Comparison of ENCODE assay signal across 19 mouse cellular contexts in genomic region chr10:8011744-8012143, GRCm38 (mm10).
"Had no signal": no experiment of that assay in that cellular context is flagged by ENCODE, and none has a peak within 500 bp of the region (broad histone marks: within the 10 kb centered on the region; RNA-seq: fewer than 3 reads in every experiment).

No protein-coding gene starts in this region.

- H3K36me3 ChIP-seq: limb, embryonic 10.5 days; limb, embryonic 13.5 days; liver, embryonic 15.5 days; midbrain, embryonic 10.5 days; midbrain, embryonic 13.5 days had no signal

- H3K27ac ChIP-seq: kidney, postnatal 0 days; layer of hippocampus, adult 2 months; limb, embryonic 10.5 days; limb, embryonic 13.5 days; liver, embryonic 15.5 days; macrophage; midbrain, embryonic 10.5 days; midbrain, embryonic 13.5 days had no signal

- ATAC-seq: intestine, embryonic 16.5 days; lung, postnatal 0 days; midbrain, embryonic 13.5 days; midbrain, embryonic 16.5 days had no signal

- H3K27me3 ChIP-seq: limb, embryonic 13.5 days; liver, embryonic 15.5 days; midbrain, embryonic 13.5 days had no signal

- H3K9ac ChIP-seq: limb, embryonic 13.5 days; liver, embryonic 15.5 days; lung, embryonic 14.5 days; midbrain, embryonic 13.5 days had no signal

- H3K9me3 ChIP-seq: limb, embryonic 10.5 days; limb, embryonic 13.5 days; liver, embryonic 15.5 days; midbrain, embryonic 10.5 days; midbrain, embryonic 13.5 days had no signal

- DNase-seq: kidney, adult 2 months; kidney, postnatal 25 days; layer of hippocampus, adult 9-11 months; lung, embryonic 14.5 days; right cerebral cortex, adult 18-20 months; right cerebral cortex, postnatal 14 days; right cerebral cortex, postnatal 4 days; thymus, postnatal 25 days had no signal

- H3K4me2 ChIP-seq: limb, embryonic 13.5 days; liver, embryonic 15.5 days; lung, embryonic 14.5 days; midbrain, embryonic 13.5 days had no signal

- H3K4me3 ChIP-seq: layer of hippocampus, adult 2 months; limb, embryonic 10.5 days; limb, embryonic 13.5 days; liver, embryonic 15.5 days; midbrain, embryonic 10.5 days; midbrain, embryonic 13.5 days had no signal
